Mouse (Mus musculus): Measurements from ENCODE around the gene Hmmr.
"Not testable (repeated sequence)": the region's sequence is repeated elsewhere in the genome, so short reads cannot be mapped to it uniquely, and the experiment has no call there.

Hmmr gene

GRCm38 (mm10) chr11:40733339-40734174, at the start of gene Hmmr, which contains the start of gene Nudcd2:
Gene Hmmr, minus strand, starts transcription at chr11:40733422.
Gene Nudcd2, plus strand, starts transcription at chr11:40733667.
- peak; percentile 98 for DNase-seq (ENCODE audit: low spot score)

- no peak for DNase-seq (ENCODE audit: low spot score)
Measured at GRCm38 (mm10) chr11:40781857-40782256, 48.6 kb upstream of the Hmmr start.

GRCm38 (mm10) chr11:40775315-40776269, 42.4 kb upstream of the Hmmr start:
- DNase-seq (ENCODE audit: low spot score): peak; percentile 78

- DNase-seq (ENCODE audit: low spot score): no peak
Measured at GRCm38 (mm10) chr11:40764690-40765089, 31.5 kb upstream of the Hmmr start.

GRCm38 (mm10) chr11:40763395-40763794, 30.2 kb upstream of the Hmmr start:
- peak; percentile 25 for DNase-seq (ENCODE audit: low spot score)

- DNase-seq (ENCODE audit: low spot score): no peak
Measured at GRCm38 (mm10) chr11:40759896-40760295, 26.7 kb upstream of the Hmmr start.

GRCm38 (mm10) chr11:40755968-40756367, 22.7 kb upstream of the Hmmr start:
- no peak for DNase-seq (ENCODE audit: low spot score)

GRCm38 (mm10) chr11:40755109-40755627, 21.9 kb upstream of the Hmmr start, which contains the start of gene Ccng1:
Gene Ccng1, minus strand, starts transcription at chr11:40755311.
- peak; percentile 97 for DNase-seq (ENCODE audit: low spot score)

GRCm38 (mm10) chr11:40754664-40755107, 21.5 kb upstream of the Hmmr start:
- no peak for DNase-seq (ENCODE audit: low spot score)

- no peak for DNase-seq (ENCODE audit: low spot score)
Measured at GRCm38 (mm10) chr11:40753836-40754235, 20.6 kb upstream of the Hmmr start.

GRCm38 (mm10) chr11:40747716-40748115, 14.5 kb upstream of the Hmmr start:
- no peak for DNase-seq (ENCODE audit: low spot score)

GRCm38 (mm10) chr11:40746361-40746760, 13.1 kb upstream of the Hmmr start:
- no peak for DNase-seq (ENCODE audit: low spot score)

- DNase-seq (ENCODE audit: low spot score): no peak
Measured at GRCm38 (mm10) chr11:40744348-40744747, 11.1 kb upstream of the Hmmr start.

GRCm38 (mm10) chr11:40741605-40742262, 8.5 kb upstream of the Hmmr start:
- no peak for DNase-seq (ENCODE audit: low spot score)

GRCm38 (mm10) chr11:40737369-40737768, 4.1 kb upstream of the Hmmr start:
- no peak for DNase-seq (ENCODE audit: low spot score)

GRCm38 (mm10) chr11:40734251-40734752, 1.1 kb upstream of the Hmmr start:
- DNase-seq (ENCODE audit: low spot score): peak; percentile 26

GRCm38 (mm10) chr11:40732997-40733338, 254 bp downstream of the Hmmr start:
- DNase-seq (ENCODE audit: low spot score): peak; percentile 20

- DNase-seq (ENCODE audit: low spot score): no peak
Measured at GRCm38 (mm10) chr11:40718324-40718723, 14.9 kb downstream of the Hmmr start.

- no peak for DNase-seq (ENCODE audit: low spot score)
Measured at GRCm38 (mm10) chr11:40715524-40715923, 17.7 kb downstream of the Hmmr start.

- DNase-seq (ENCODE audit: low spot score): no peak
Measured at GRCm38 (mm10) chr11:40713858-40714257, 19.4 kb downstream of the Hmmr start.

- not testable (repeated sequence) for DNase-seq (ENCODE audit: low spot score)
Measured at GRCm38 (mm10) chr11:40709899-40710298, 23.3 kb downstream of the Hmmr start.

GRCm38 (mm10) chr11:40695103-40695502, 38.1 kb downstream of the Hmmr start, which contains the start of gene Mat2b:
Gene Mat2b, minus strand, starts transcription at chr11:40695203.
- DNase-seq (ENCODE audit: low spot score): no peak
